Mouse (Mus musculus) midbrain, embryonic 14.5 days (tissue): ENCODE data around the gene Lypd9. TPM values are rescaled to one million over a fixed set of nuclear protein-coding genes. Genes with fewer than 3 reads are reported as not detected.
"Not testable (repeated sequence)": the region's sequence is repeated elsewhere in the genome, so short reads cannot be mapped to it uniquely, and the experiment has no call there.

Source experiments
- ATAC-seq: fragments of 200-750 bp; cut with Nextera tagmentation; 2 replicates; pipeline ENCODE4 v1.8.0; 2017; ENCODE audit warnings: moderate number of reproducible peaks, moderate library complexity; ENCODE audit not compliant: low FRiP score, low TSS enrichment
- DNase-seq: peaks from one replicate; pipeline ENCODE4 v3.0.0-alpha.2; 2015
- H3K27ac ChIP-seq: fragments of 300-500 bp; sonication (generic); replicated peaks from 2 replicates; pipeline ENCODE4 v1.5.1; 2014; ENCODE audit warnings: mild to moderate bottlenecking, low read depth, low read length, moderate library complexity
- H3K27me3 ChIP-seq: fragments of 300-500 bp; sonication (generic); 2 replicates; pipeline ENCODE4 v1.6.1; 2014; ENCODE audit warnings: low read length, control low read depth, mixed read lengths; ENCODE audit not compliant: control insufficient read depth, insufficient read depth
- H3K36me3 ChIP-seq: fragments of 300-500 bp; sonication (generic); 2 replicates; pipeline ENCODE4 v1.6.1; 2014; ENCODE audit warnings: low read length, control low read depth; ENCODE audit not compliant: control insufficient read depth, insufficient read depth
- H3K4me1 ChIP-seq: fragments of 300-500 bp; sonication (generic); 2 replicates; pipeline ENCODE4 v1.6.1; 2014; ENCODE audit warnings: mild to moderate bottlenecking, antibody characterized with exemption, low read length, control low read depth; ENCODE audit not compliant: control insufficient read depth, insufficient read depth
- H3K4me2 ChIP-seq: fragments of 300-500 bp; sonication (generic); 2 replicates; pipeline ENCODE4 v1.6.1; 2014; ENCODE audit warnings: mild to moderate bottlenecking, low read length, moderate library complexity
- H3K4me3 ChIP-seq: fragments of 300-500 bp; sonication (generic); replicated peaks from 2 replicates; pipeline ENCODE4 v1.5.1; 2014; ENCODE audit warnings: low read depth, low read length
- H3K9ac ChIP-seq: fragments of 300-500 bp; sonication (generic); replicated peaks from 2 replicates; pipeline ENCODE4 v1.6.1; 2014; ENCODE audit warnings: mild to moderate bottlenecking, low read length, moderate library complexity
- H3K9me3 ChIP-seq: fragments of 300-500 bp; sonication (generic); 2 replicates; pipeline ENCODE4 v1.6.1; 2016; ENCODE audit warnings: low read length, control low read depth, mixed read lengths; ENCODE audit not compliant: control insufficient read depth
- WGBS: fragments of 180-500 bp; shearing (Covaris S2); extraction: QIAGEN DNeasy Blood & Tissue Kit; methylation state at CpG from one replicate; pipeline ENCODE4 v1.1.7; 2014; 5-methylcytosine and 5-hydroxymethylcytosine counted together
- polyA plus RNA-seq: library from polyadenylated mRNA; unstranded; fragments of >200 nt; fragmentation: Nextera tagmentation; extraction: Ambion mirVana; gene quantifications from 2 replicates; pipeline ENCODE4 v1.2.1, GENCODE M21; 2014

Gene Lypd9
- not detected in 2 replicates for polyA plus RNA-seq

DNA sequence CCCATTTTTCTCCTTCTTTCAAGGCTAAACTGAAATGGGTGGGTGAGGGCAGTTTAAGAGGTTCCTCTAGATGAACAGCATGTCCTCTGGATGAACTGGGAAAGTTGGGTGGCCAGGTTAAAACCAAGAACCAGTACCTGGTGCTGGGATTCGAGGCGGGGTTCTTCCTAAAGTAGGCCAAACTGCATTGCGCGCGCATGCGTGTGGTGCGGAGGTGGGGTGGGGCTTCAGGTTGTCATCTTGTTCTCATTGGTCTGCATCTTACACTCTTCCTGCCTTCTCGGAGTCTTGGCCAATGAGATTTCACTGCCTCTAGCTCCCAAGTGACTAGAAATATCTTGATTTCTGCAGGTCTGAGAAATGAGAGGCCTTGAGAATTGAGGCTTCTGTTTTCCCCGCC is at the start of gene Lypd9:
Gene Lypd9, minus strand, starts transcription at position 165 of the 400 bp plus-strand sequence.
- DNase-seq (no peak), ATAC-seq (no peak)
- no peaks in the 10 kb centered on the region for H3K4me1 ChIP-seq
- no peak within 1 kb of the TSS for H3K4me2 ChIP-seq
- no peaks in the 10 kb centered on the region for H3K27me3 ChIP-seq
- 96% methylated on average over 9 of the region's 9 CpGs for WGBS
- no peaks in the 10 kb centered on the region for H3K36me3 ChIP-seq
- peaks cover 3% of the 10 kb centered on the region; the same call in 1 of the 2 replicates for H3K9me3 ChIP-seq
- no peak within 1 kb of the TSS for H3K27ac ChIP-seq
- H3K4me3 ChIP-seq, result no peak within 1 kb of the TSS
- H3K9ac ChIP-seq, result no peak within 1 kb of the TSS

DNA sequence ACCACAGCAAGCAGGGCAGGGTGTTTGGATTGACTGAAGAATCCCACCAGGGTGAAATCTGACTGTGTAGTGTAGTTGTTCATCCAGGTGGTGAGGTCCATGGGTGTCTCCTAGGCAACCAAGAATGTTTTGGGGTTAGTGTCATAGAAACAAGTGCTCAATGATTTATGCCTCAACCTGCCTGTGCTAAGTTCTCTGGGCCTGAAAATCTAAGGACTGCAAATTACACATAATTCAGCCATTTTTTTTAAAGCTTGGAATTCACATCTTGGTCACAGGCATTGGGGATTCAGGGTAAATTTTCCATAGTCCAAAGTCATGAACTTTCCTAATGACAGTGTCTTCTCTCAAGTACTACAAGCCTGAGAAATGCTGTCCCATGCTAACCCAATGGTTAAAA is 49.7 kb upstream of the Lypd9 start, which contains the start of gene Olfr331:
Gene Olfr331, minus strand, starts transcription at position 101 of the 400 bp plus-strand sequence.
- ATAC-seq, H3K4me2 ChIP-seq, H3K27ac ChIP-seq, H3K4me3 ChIP-seq, H3K4me1 ChIP-seq, H3K27me3 ChIP-seq, H3K9ac ChIP-seq, H3K9me3 ChIP-seq, DNase-seq, H3K36me3 ChIP-seq: not testable (repeated sequence)

DNA sequence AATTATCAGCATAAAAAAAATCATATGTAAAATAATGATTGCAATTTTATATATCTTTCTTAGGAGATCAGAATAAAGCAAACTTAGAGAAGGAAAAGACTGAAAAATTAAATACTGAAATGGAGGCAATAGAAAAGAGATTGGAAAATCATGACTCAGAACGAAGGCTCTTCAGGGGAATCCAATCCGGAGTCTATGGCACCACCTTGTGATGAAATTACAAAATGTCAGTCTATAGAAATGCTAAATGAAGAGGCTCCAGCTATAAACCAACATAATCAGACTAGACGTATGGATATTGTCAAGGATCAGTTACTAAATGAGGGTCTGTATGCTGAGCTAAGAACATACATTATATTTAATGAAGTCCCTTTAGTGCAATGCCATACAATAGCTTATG is 46.6 kb upstream of the Lypd9 start:
- no peak overlapping the region for H3K27ac ChIP-seq
- no peaks in the 10 kb centered on the region for H3K9me3 ChIP-seq
- H3K36me3 ChIP-seq, result no peaks in the 10 kb centered on the region
- H3K27me3 ChIP-seq, result no peaks in the 10 kb centered on the region
- no peak overlapping the region for H3K4me2 ChIP-seq
- H3K4me1 ChIP-seq, result no peaks in the 10 kb centered on the region
- H3K9ac ChIP-seq, result no peak overlapping the region
- ATAC-seq (no peak), DNase-seq (peak; percentile 77)
- H3K4me3 ChIP-seq, result no peak overlapping the region
- 60% methylated on average over 3 of the region's 3 CpGs for WGBS

DNA sequence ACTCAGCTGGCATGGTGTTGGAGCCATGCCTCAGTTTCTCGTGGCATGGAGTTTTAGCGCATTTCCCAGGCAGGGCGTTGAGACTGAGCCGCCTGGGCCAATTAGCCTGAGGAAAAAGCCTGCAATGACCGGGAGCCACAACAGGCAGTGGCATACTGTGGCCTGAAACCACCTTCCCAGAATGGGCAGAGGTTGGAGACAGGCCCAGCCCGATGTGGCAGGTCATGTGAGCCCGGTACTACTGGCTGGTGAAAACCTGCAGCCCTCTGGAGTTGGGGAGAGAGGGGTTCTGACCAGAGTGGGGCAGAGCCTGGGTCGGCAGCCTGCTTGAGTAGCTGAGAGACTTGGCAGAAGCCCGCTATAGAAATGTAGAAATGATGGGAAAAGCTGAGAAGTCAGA is 46.0 kb upstream of the Lypd9 start:
- H3K9ac ChIP-seq, result no peak overlapping the region
- no peak overlapping the region for H3K27ac ChIP-seq
- no peaks in the 10 kb centered on the region for H3K4me1 ChIP-seq
- no peak overlapping the region for H3K4me3 ChIP-seq
- no peak overlapping the region for H3K4me2 ChIP-seq
- no peaks in the 10 kb centered on the region for H3K36me3 ChIP-seq
- H3K9me3 ChIP-seq, result no peaks in the 10 kb centered on the region
- WGBS, result 87% methylated on average over 9 of the region's 9 CpGs
- DNase-seq, result no peak
- ATAC-seq, result no peak
- H3K27me3 ChIP-seq, result no peaks in the 10 kb centered on the region

DNA sequence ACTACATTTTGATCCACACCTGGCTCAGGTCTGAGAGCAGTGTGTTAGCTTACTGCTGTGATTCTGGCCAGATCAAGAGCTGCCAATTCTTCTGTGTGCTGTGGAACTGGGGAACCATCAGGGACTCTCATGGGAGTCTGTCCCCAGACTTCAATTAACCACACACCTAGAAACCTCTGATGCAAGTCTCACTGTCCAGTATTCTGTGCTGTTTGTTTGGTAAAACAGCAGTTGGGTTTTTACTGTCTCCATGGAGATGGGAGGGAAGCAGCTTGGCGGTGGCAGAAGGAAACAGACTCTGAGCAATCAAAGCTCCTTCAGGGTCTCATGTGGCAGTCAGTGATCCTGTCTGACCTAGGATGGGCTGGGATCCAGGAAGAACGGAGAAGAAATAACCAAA is 39.7 kb upstream of the Lypd9 start, which contains the start of gene Olfr332:
Gene Olfr332, minus strand, starts transcription at position 101 of the 400 bp plus-strand sequence.
- no peak within 1 kb of the TSS for H3K4me3 ChIP-seq
- H3K4me1 ChIP-seq, result no peaks in the 10 kb centered on the region
- H3K9ac ChIP-seq, result no peak within 1 kb of the TSS
- 81% methylated on average over 2 of the region's 2 CpGs for WGBS
- H3K27me3 ChIP-seq, result no peaks in the 10 kb centered on the region
- ATAC-seq (no peak), DNase-seq (no peak)
- H3K36me3 ChIP-seq, result no peaks in the 10 kb centered on the region
- H3K27ac ChIP-seq, result no peak within 1 kb of the TSS
- no peaks in the 10 kb centered on the region for H3K9me3 ChIP-seq
- H3K4me2 ChIP-seq, result no peak within 1 kb of the TSS

- ATAC-seq, result no peak
These were observed 9.4 kb upstream of the Lypd9 start, which contains the start of gene Olfr30 for GRCm38 (mm10) chr11:58462170-58462569. TSS of gene Olfr30 (minus strand) at chr11:58462270.

DNA sequence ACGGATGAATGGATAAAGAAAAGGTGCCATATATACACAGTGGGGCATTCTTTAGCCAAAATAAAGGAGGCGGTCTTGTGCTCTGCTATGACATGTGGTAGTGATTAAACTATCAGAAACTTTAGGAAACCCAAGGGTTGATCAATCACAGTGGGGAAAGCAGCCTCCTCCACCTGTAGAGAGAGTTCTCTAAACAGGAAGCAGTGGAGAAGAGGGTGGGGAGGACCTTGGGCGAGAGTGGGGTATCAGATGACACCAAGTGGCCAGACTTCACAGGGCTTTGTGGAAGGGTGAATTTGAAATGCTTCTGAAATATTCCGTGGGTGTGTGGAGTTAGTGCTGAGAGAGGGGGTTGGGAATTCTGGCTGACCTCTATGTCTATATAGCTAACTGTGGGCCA is 869 bp upstream of the Lypd9 start:
- no peak overlapping the region for H3K9ac ChIP-seq
- H3K4me2 ChIP-seq, result no peak overlapping the region
- ATAC-seq (no peak), DNase-seq (no peak)
- peaks cover 3% of the 10 kb centered on the region; the same call in 1 of the 2 replicates for H3K9me3 ChIP-seq
- no peaks in the 10 kb centered on the region for H3K4me1 ChIP-seq
- H3K27me3 ChIP-seq, result no peaks in the 10 kb centered on the region
- no peak overlapping the region for H3K4me3 ChIP-seq
- no peaks in the 10 kb centered on the region for H3K36me3 ChIP-seq
- no peak overlapping the region for H3K27ac ChIP-seq
- 78% methylated on average over 4 of the region's 4 CpGs for WGBS

More at GRCm38 (mm10) chr11:58462170-58462569, 9.4 kb upstream of the Lypd9 start, which contains the start of gene Olfr30:
- Histone ChIP-seq H3K4me3 (no peak within 1 kb of the TSS), H3K9me3 (no peaks in the 10 kb centered on the region), H3K27me3 (no peaks in the 10 kb centered on the region), H3K9ac (no peak within 1 kb of the TSS), H3K4me1 (no peaks in the 10 kb centered on the region), H3K4me2 (no peak within 1 kb of the TSS), H3K27ac (no peak within 1 kb of the TSS), H3K36me3 (no peaks in the 10 kb centered on the region)
- no peak for DNase-seq

GRCm38 (mm10) chr11:58437866-58438265 is 14.9 kb downstream of the Lypd9 start:
- Histone ChIP-seq H3K4me3 (no peak overlapping the region), H3K4me2 (no peak overlapping the region), H3K4me1 (no peaks in the 10 kb centered on the region), H3K36me3 (no peaks in the 10 kb centered on the region), H3K27me3 (no peaks in the 10 kb centered on the region), H3K9ac (no peak overlapping the region), H3K27ac (no peak overlapping the region), H3K9me3 (no peaks in the 10 kb centered on the region)
- DNase-seq, result no peak
- ATAC-seq, result no peak
- WGBS, result 74% methylated on average over 5 of the region's 5 CpGs

GRCm38 (mm10) chr11:58432259-58432658 is 20.5 kb downstream of the Lypd9 start, which contains the start of gene Gm12253:
TSS of gene Gm12253 (plus strand) at chr11:58432559.
- 81% methylated on average over 3 of the region's 3 CpGs for WGBS
- no peak for DNase-seq
- H3K4me1 ChIP-seq, result no peaks in the 10 kb centered on the region
- no peaks in the 10 kb centered on the region for H3K27me3 ChIP-seq
- no peaks in the 10 kb centered on the region for H3K36me3 ChIP-seq
- H3K9ac ChIP-seq, result no peak within 1 kb of the TSS
- ATAC-seq, result no peak
- H3K4me2 ChIP-seq, result no peak within 1 kb of the TSS
- no peak within 1 kb of the TSS for H3K27ac ChIP-seq
- H3K9me3 ChIP-seq, result no peaks in the 10 kb centered on the region
- no peak within 1 kb of the TSS for H3K4me3 ChIP-seq
